Mouse (Mus musculus) brain, embryonic 14.5 days (tissue): ENCODE results near the gene Zg16.

Experiments
- CTCF ChIP-seq: fragments of 200-500 bp; IDR thresholded peaks from 2 replicates; pipeline ENCODE4 v1.5.1; 2012; ENCODE audit warnings: inconsistent platforms, mild to moderate bottlenecking, moderate library complexity, borderline replicate concordance; ENCODE audit not compliant: insufficient read depth, insufficient read length; ENCODE audit errors: extremely low read depth
- POLR2A ChIP-seq: fragments of 200-500 bp; IDR thresholded peaks from 2 replicates; pipeline ENCODE4 v1.6.1; 2012; ENCODE audit warnings: mild to moderate bottlenecking, inconsistent platforms, borderline replicate concordance; ENCODE audit not compliant: poor library complexity, insufficient read depth, insufficient read length, severe bottlenecking; ENCODE audit errors: extremely low read depth

- no peak for TF ChIP-seq CTCF
- no peak for TF ChIP-seq POLR2A
These were observed 34.2 kb upstream of the Zg16 start for GRCm38 (mm10) chr7:127121061-127121910.
